Mouse (Mus musculus): ENCODE measurements around the gene Zfp316.

DNA sequence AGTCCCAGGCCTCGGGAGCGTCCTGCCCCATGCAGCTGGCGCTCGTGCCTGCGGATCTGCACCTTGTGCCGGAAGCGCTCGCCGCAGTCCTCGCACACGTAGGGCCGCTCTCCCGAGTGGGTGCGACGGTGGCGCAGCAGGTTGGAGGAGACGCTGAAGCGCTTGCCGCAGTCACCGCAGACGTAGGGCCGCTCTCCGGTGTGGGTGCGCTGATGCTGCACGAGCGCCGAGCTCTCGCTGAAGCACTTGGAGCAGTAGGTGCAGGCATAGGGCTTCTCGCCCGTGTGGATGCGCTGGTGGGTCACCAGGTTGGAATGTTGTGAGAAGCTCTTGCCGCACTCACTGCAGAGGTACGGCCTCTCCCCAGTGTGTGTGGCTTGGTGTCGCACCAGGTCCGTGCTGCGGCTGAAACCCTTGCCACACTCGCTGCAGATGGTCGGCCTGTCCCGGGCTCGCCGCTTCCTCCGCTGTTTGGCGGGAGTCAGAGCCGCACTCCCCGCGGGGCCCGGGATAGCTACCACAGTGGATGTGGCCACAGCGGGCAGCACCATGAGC is 18.0 kb upstream of the Zfp316 start:
- TF ChIP-seq CTCF (IDR thresholded peaks at IDR 0.05; ENCODE audit: low read depth, low read length) = no peak
- TF ChIP-seq POLR2A (IDR thresholded peaks at IDR 0.05; ENCODE audit: extremely low read depth, insufficient read depth, low read length) = no peak
